Mouse (Mus musculus) neural tube, embryonic 15.5 days (tissue): ENCODE measurements around the gene Gm49361. TPM values are rescaled to one million over a fixed set of nuclear protein-coding genes. Genes with fewer than 3 reads are reported as not detected.
A peak's percentile ranks its signal among the peaks of the same experiment; 100 is the strongest.
"Not testable (repeated sequence)": the region's sequence is repeated elsewhere in the genome, so short reads cannot be mapped to it uniquely, and the experiment has no call there.

ENCODE experiments used
- ATAC-seq: fragments of 200-750 bp; cut with Nextera tagmentation; 2 replicates; pipeline ENCODE4 v1.8.0; 2017; ENCODE audit warnings: mild to moderate bottlenecking, moderate TSS enrichment, moderate library complexity; ENCODE audit not compliant: low FRiP score
- H3K27ac ChIP-seq: fragments of 300-500 bp; sonication (generic); replicated peaks from 2 replicates; pipeline ENCODE4 v1.5.1; 2015; ENCODE audit warnings: mild to moderate bottlenecking, inconsistent platforms
- H3K27me3 ChIP-seq: fragments of 300-500 bp; sonication (generic); replicated peaks from 2 replicates; pipeline ENCODE4 v1.6.1; 2015; ENCODE audit warnings: inconsistent platforms
- H3K36me3 ChIP-seq: fragments of 300-500 bp; sonication (generic); 2 replicates; pipeline ENCODE4 v1.6.1; 2015; ENCODE audit warnings: inconsistent platforms
- H3K4me1 ChIP-seq: fragments of 300-500 bp; sonication (generic); 2 replicates; pipeline ENCODE4 v1.6.1; 2015; ENCODE audit warnings: inconsistent platforms
- H3K4me2 ChIP-seq: fragments of 300-500 bp; sonication (generic); 2 replicates; pipeline ENCODE4 v1.6.1; 2015; ENCODE audit warnings: inconsistent platforms, mild to moderate bottlenecking, moderate library complexity
- H3K4me3 ChIP-seq: fragments of 300-500 bp; sonication (generic); replicated peaks from 2 replicates; pipeline ENCODE4 v1.5.1; 2015; ENCODE audit warnings: mild to moderate bottlenecking, inconsistent platforms
- H3K9ac ChIP-seq: fragments of 300-500 bp; sonication (generic); replicated peaks from 2 replicates; pipeline ENCODE4 v1.6.1; 2015; ENCODE audit warnings: mild to moderate bottlenecking, inconsistent platforms
- H3K9me3 ChIP-seq: fragments of 300-500 bp; sonication (generic); replicated peaks from 2 replicates; pipeline ENCODE4 v1.6.1; 2016; ENCODE audit warnings: inconsistent platforms
- WGBS: fragments of 180-500 bp; shearing (Covaris S2); methylation state at CpG from one replicate; pipeline ENCODE4 v1.1.7; 2015; ENCODE audit warnings: mixed read lengths; 5-methylcytosine and 5-hydroxymethylcytosine counted together
- polyA plus RNA-seq: library from polyadenylated mRNA; unstranded; fragments of >200 nt; fragmentation: Nextera tagmentation; extraction: Ambion mirVana; gene quantifications from 2 replicates; pipeline ENCODE4 v1.2.1, GENCODE M21; 2015

The Gm49361 gene
- polyA plus RNA-seq, 1 experiment from 2014 or later: not detected

DNA sequence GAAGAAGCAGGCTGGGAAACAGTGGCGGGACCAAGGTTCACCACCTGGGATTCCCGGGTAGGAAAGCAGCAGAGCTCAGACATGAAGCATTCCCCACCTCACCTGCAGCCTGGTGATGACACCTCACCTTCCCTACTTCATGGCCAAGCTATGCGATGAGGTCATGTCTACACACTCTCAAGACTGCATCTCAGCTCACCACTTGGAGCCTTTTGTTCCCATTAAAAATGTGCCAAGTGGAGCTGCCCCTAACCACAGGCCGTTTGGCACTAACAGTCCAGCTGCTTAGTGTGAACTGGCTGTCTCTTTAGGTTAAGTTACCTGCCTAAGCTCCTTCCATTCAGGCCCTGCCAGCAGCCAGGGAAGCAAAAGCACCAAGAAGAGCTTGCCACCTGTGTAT lies 40.8 kb downstream of the Gm49361 start:
- Histone ChIP-seq H3K4me2 (no peak overlapping the region), H3K27me3 (no peaks in the 10 kb centered on the region), H3K4me1 (peaks cover 30% of the 10 kb centered on the region), H3K9me3 (no peaks in the 10 kb centered on the region), H3K27ac (no peak overlapping the region), H3K9ac (no peak overlapping the region), H3K36me3 (peaks cover 4% of the 10 kb centered on the region; the same call in 1 of the 2 replicates), H3K4me3 (no peak overlapping the region)
- ATAC-seq: no peak
- WGBS: 89% methylated on average over 4 of the region's 4 CpGs

DNA sequence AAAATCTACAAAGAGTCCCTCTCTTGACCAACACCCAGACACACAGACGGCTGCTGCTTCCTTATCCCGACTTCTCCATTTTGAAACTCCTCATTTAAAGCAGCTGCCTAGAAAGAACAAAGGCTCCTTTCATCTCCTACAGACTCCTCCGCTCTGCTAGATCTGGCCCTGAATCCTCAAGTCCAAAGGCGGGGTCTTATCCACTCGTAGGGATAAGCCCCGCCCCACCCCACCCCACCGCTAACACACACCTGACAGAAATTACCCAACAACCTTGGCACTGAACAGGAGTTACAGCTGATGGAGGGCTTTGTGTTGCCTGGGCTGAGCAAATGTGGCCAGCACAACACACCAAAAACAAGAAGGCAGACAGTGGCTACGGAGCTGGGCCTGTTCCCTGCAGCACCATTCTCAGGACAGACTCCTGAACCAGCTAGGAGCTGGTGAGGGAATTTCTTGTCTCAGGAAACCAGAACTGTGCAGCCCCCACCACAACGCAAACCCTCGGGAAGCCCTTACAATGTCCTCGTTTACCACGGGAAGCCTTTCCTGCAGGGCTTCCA lies 43.9 kb downstream of the Gm49361 start:
- Histone ChIP-seq H3K4me2 (no peak overlapping the region), H3K27ac (peak overlapping the region; percentile 30; the same call in 1 of the 2 replicates), H3K4me3 (no peak overlapping the region), H3K4me1 (peaks cover 8% of the 10 kb centered on the region), H3K27me3 (no peaks in the 10 kb centered on the region), H3K9me3 (no peaks in the 10 kb centered on the region), H3K9ac (no peak overlapping the region), H3K36me3 (peaks cover 18% of the 10 kb centered on the region; the same call in 1 of the 2 replicates)
- 53% methylated on average over 12 of the region's 12 CpGs for WGBS
- no peak for ATAC-seq

DNA sequence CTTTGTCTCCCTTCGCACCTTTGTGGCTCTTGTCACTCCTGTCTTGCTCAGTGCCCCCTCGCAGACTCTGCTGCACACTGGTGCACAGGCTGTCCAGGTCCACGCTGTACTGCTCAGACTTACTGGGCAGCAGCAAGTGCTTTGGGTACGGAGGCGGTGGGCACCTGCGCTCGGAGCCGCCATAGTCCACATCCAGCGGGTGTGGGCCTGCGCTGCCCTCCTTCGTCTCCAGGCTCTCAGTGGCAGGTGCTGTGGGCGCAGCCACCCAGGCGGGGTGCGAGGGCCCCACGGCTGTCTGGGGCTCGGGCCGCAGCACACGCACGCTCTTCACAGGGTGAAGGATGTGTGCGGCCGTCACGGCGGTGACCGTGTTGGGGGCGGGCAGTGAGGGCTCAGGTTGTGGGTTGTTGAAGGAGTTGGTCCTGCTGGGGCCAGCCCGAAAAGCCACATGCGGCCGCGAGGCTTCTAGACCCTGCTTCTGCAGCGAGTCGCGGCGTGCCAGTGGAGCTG lies 46.4 kb downstream of the Gm49361 start:
- Histone ChIP-seq H3K4me2 (no peak overlapping the region), H3K27me3 (no peaks in the 10 kb centered on the region), H3K27ac (no peak overlapping the region), H3K4me3 (no peak overlapping the region), H3K9ac (no peak overlapping the region), H3K4me1 (no peaks in the 10 kb centered on the region), H3K36me3 (peaks cover 31% of the 10 kb centered on the region), H3K9me3 (no peaks in the 10 kb centered on the region)
- ATAC-seq: no peak
- 96% methylated on average over 33 of the region's 33 CpGs for WGBS

DNA sequence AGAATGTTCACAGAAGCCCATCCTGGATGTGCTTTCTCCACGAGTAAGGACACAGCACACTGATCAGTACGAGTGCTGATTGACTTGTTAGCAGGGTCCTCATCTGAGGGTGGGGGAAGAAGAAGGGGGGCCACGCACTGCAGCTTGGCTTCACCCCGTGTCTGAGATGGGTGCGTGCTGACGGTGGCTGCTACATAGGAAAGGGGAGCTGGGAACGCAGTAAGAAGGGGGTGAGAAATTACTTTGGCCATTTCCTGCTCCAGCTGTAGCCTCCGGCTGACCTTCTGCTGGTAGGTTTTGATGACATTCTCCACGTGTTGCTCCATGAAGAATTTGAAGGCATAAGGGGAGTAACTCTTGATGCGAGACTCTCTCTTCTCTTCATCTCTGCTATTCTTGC lies 46.9 kb downstream of the Gm49361 start:
- H3K4me3 ChIP-seq: no peak overlapping the region
- no peak overlapping the region for H3K27ac ChIP-seq
- no peaks in the 10 kb centered on the region for H3K27me3 ChIP-seq
- WGBS: 90% methylated on average over 10 of the region's 10 CpGs
- no peaks in the 10 kb centered on the region for H3K9me3 ChIP-seq
- ATAC-seq: no peak
- no peak overlapping the region for H3K4me2 ChIP-seq
- H3K9ac ChIP-seq: no peak overlapping the region
- H3K36me3 ChIP-seq: peaks cover 35% of the 10 kb centered on the region
- no peaks in the 10 kb centered on the region for H3K4me1 ChIP-seq

DNA sequence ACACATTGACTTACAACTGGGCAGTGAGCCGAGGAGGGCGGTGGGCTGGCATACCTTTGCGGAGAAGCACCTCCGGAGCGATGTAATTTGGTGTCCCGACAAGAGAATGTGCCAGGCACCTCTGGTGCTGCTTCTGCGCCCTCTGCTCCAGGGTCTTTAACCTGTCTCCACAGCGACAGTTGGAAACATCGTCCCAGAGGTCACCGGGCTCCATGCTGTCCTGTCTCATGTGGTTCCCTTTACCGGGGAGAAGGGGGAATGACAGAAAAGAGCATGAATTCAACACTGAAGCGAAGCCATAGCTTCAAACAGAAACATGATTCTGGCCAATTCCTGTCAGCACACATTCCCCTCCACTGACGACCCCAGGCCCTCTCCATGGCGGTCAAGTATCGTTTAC lies 49.8 kb downstream of the Gm49361 start:
- H3K4me2 ChIP-seq: no peak overlapping the region
- H3K9ac ChIP-seq: no peak overlapping the region
- H3K27ac ChIP-seq: no peak overlapping the region
- no peaks in the 10 kb centered on the region for H3K4me1 ChIP-seq
- H3K27me3 ChIP-seq: no peaks in the 10 kb centered on the region
- no peaks in the 10 kb centered on the region for H3K9me3 ChIP-seq
- WGBS: 97% methylated on average over 15 of the region's 15 CpGs
- peaks cover 37% of the 10 kb centered on the region for H3K36me3 ChIP-seq
- no peak overlapping the region for H3K4me3 ChIP-seq
- no peak for ATAC-seq

DNA sequence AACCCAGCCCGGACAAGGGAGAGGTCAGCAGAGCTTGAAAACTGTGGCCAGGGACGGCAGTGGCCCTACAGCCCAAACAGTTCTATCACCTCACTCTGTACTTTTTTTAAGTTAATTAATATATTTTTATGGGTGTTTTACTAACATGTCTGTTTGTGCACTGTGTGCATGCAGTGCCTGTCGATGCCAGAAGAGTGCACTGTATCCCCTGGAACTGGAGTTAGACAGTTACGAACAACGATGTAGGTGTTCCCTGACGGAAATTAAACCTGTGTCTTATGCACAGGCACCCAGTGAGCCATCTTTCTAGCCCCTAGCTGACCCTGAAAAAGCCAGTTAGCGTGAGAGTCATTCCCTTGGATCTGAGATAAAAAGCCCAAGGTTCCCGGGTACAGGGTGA lies 50.4 kb downstream of the Gm49361 start:
- no peaks in the 10 kb centered on the region for H3K9me3 ChIP-seq
- H3K27me3 ChIP-seq: no peaks in the 10 kb centered on the region
- H3K27ac ChIP-seq: no peak overlapping the region
- no peak overlapping the region for H3K4me2 ChIP-seq
- no peak overlapping the region for H3K9ac ChIP-seq
- no peaks in the 10 kb centered on the region for H3K4me1 ChIP-seq
- H3K4me3 ChIP-seq: no peak overlapping the region
- peaks cover 38% of the 10 kb centered on the region for H3K36me3 ChIP-seq
- WGBS: 91% methylated on average over 8 of the region's 8 CpGs
- no peak for ATAC-seq

DNA sequence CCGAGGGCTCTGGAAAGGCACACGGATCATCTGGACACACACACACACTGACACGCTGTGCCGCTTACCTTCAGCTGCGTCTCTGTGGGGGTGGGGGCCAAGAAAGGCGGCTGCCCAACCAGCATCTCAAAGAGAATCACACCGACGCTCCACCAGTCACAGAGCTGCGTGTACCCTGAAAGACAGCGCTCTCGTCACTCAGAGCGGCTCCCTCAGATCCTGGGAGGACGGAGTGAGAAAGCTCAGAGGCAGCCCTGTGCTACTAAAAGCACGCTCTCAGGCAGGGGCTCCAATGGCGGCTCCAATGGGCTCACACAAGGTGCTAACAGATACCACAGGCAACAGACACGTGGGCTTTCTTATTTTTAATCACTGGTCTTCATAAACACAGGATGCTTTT lies 51.7 kb downstream of the Gm49361 start:
- no peak overlapping the region for H3K4me2 ChIP-seq
- no peak for ATAC-seq
- no peak overlapping the region for H3K4me3 ChIP-seq
- 89% methylated on average over 16 of the region's 16 CpGs for WGBS
- peaks cover 29% of the 10 kb centered on the region for H3K36me3 ChIP-seq
- H3K9ac ChIP-seq: no peak overlapping the region
- no peak overlapping the region for H3K27ac ChIP-seq
- no peaks in the 10 kb centered on the region for H3K9me3 ChIP-seq
- H3K27me3 ChIP-seq: no peaks in the 10 kb centered on the region
- no peaks in the 10 kb centered on the region for H3K4me1 ChIP-seq

DNA sequence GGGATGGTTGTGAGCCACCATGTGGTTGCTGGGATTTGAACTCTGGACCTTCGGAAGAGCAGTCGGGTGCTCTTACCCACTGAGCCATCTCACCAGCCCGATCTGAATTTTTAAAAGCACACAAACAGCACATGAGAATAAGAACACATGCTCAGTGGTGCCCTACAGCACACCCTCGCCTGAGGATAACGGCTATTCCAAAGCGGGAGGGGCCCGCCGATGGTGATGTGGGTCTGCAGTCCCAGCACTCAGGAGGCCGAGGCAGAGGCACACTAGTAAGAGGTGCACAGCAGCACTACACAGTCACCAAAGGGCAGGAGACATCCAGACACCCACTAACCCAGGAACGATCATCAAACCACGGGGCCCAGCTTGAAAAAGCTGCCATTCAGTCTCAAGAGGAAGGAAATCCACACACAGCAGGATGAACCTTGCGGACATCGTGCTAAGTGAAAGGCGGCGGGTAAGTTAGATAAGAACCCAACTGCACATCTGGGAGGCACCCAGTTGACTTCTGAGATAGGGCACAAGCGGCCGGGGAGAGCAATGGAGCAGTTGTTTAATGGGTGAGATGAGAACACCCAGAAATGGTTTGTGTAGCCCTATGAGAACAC lies 53.3 kb downstream of the Gm49361 start:
- H3K36me3 ChIP-seq: peaks cover 24% of the 10 kb centered on the region
- no peaks in the 10 kb centered on the region for H3K4me1 ChIP-seq
- WGBS: 93% methylated on average over 17 of the region's 17 CpGs
- no peaks in the 10 kb centered on the region for H3K9me3 ChIP-seq
- H3K27ac ChIP-seq: no peak overlapping the region
- no peaks in the 10 kb centered on the region for H3K27me3 ChIP-seq
- H3K4me2 ChIP-seq: no peak overlapping the region
- H3K4me3 ChIP-seq: no peak overlapping the region
- no peak for ATAC-seq
- no peak overlapping the region for H3K9ac ChIP-seq

DNA sequence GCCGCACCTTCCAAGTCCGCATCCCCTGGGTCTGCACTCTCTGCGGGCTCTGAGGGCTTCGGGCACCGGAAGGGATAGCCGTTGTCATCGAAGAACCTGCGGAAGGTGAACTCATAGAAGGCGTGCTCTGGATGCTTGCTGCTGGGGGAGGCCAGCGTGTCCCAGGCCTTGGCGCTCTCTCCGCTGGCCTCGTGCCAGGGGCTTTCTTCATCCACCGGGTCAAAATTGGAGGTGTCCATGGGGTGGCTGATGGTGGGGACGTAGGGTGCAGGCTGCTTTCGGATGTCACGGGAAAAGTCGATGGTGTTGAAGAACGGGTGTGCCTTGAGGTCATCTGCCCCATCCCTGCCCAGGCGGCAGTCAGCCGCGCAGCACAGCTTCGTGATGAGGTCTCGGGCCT lies 54.6 kb downstream of the Gm49361 start:
- peaks cover 19% of the 10 kb centered on the region for H3K36me3 ChIP-seq
- no peak overlapping the region for H3K4me3 ChIP-seq
- WGBS: 96% methylated on average over 24 of the region's 24 CpGs
- no peaks in the 10 kb centered on the region for H3K27me3 ChIP-seq
- H3K27ac ChIP-seq: no peak overlapping the region
- no peak overlapping the region for H3K9ac ChIP-seq
- H3K4me2 ChIP-seq: no peak overlapping the region
- H3K4me1 ChIP-seq: no peaks in the 10 kb centered on the region
- ATAC-seq: no peak
- H3K9me3 ChIP-seq: no peaks in the 10 kb centered on the region

DNA sequence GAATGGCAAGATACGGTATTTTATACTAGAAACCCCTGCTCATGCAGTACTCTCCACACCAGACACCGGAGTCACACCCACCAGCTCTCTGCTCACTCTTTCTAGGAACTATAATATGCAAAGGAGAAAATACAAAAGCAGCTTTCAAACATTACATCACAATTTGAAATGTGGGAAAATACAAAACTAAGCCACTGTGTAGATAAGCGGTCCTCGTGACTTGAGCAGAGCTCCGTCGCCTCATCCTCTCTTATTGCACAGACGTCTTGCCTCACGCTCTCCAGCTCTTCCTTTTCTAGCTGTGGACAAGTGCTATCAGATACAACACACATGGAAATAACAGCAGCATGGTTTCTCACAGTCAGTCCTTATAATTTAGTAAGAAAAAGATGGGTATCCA lies 55.2 kb downstream of the Gm49361 start:
- Histone ChIP-seq H3K36me3 (peaks cover 14% of the 10 kb centered on the region), H3K4me2 (no peak overlapping the region), H3K4me1 (no peaks in the 10 kb centered on the region), H3K27me3 (no peaks in the 10 kb centered on the region), H3K9me3 (no peaks in the 10 kb centered on the region), H3K9ac (no peak overlapping the region), H3K27ac (no peak overlapping the region), H3K4me3 (no peak overlapping the region)
- ATAC-seq: no peak
- 97% methylated on average over 8 of the region's 8 CpGs for whole genome bisulfite sequencing

DNA sequence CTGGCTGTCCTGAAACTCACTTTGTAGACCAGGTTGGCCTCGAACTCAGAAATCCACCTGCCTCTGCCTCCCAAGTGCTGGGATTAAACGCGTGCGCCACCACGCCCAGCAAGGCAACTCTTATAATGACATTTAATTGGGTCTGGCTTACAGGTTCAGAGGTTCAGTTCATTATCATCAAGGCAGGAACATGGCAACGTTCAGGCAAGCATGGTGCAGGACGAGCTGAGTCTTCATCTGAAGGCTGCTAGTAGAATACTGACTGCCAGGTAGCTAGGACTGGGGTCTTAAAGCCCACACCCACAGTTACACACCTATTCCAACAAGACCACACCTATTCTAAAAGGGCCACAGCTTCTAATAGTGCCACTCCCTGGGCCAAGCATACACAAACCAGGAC lies 57.8 kb downstream of the Gm49361 start:
- not testable (repeated sequence) for H3K4me2 ChIP-seq, H3K9me3 ChIP-seq, ATAC-seq, H3K27ac ChIP-seq, H3K36me3 ChIP-seq, H3K27me3 ChIP-seq, H3K4me3 ChIP-seq, H3K9ac ChIP-seq, H3K4me1 ChIP-seq
- 93% methylated on average over 7 of the region's 7 CpGs for WGBS

DNA sequence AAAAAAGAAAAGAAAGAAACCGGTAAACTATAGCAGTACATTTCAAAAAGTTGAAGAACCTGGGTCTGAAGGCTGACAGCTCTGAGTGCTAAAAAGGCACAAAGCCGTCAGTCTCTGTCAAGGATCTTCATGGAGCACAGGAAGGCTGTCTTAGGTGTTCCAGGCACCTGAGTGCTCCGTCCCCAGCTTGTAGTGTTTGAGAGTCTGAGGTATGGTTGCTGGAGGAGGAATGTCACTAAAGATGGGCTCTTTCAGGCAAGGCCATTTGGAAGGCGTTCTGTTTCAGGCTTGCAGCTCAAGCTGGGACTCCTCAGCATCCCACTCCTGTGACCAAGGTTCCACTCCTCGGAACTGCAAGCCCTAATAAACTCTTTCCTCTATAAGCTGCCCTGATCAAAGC lies 58.5 kb downstream of the Gm49361 start:
- no peak overlapping the region for H3K4me3 ChIP-seq
- ATAC-seq: no peak
- 92% methylated on average over 5 of the region's 5 CpGs for WGBS
- no peaks in the 10 kb centered on the region for H3K27me3 ChIP-seq
- H3K36me3 ChIP-seq: peaks cover 5% of the 10 kb centered on the region; the same call in 1 of the 2 replicates
- H3K9me3 ChIP-seq: no peaks in the 10 kb centered on the region
- no peak overlapping the region for H3K4me2 ChIP-seq
- no peak overlapping the region for H3K9ac ChIP-seq
- no peaks in the 10 kb centered on the region for H3K4me1 ChIP-seq
- H3K27ac ChIP-seq: no peak overlapping the region
